Mouse (Mus musculus) CH12.LX (cell line): ENCODE data around the gene Cdk14. TPM values are rescaled to one million over a fixed set of nuclear protein-coding genes. Genes with fewer than 3 reads are reported as not detected.

Source experiments
- DNase-seq: peaks from one replicate; pipeline ENCODE4 v3.0.0-alpha.2; 2013; ENCODE audit errors: extremely low read depth
- H3K27ac ChIP-seq: 2 replicates; pipeline ENCODE4 v1.5.1; 2012; ENCODE audit warnings: low read depth, mild to moderate bottlenecking, control low read depth, moderate library complexity; ENCODE audit not compliant: insufficient read depth
- H3K27me3 ChIP-seq: replicated peaks from 2 replicates; pipeline ENCODE3; 2012; ENCODE audit warnings: inconsistent platforms
- H3K36me3 ChIP-seq, 2 experiments: replicated peaks in 1 of 2; 2 replicates each; pipeline versions ENCODE3 to v1.6.1; 2012; ENCODE audit warnings: inconsistent platforms in 1 of 2, low read length in 1 of 2, mild to moderate bottlenecking in 1 of 2, mixed read lengths in 1 of 2, moderate library complexity in 1 of 2; ENCODE audit not compliant: control insufficient read depth in 1 of 2, insufficient read depth in 1 of 2
- H3K4me1 ChIP-seq, 2 experiments: 2 replicates each; pipeline ENCODE4 v1.6.1; 2012; ENCODE audit warnings: inconsistent platforms in 1 of 2, moderate library complexity in 1 of 2; ENCODE audit not compliant: insufficient read depth in 2 of 2, control insufficient read depth in 1 of 2
- H3K4me2 ChIP-seq: 2 replicates; pipeline ENCODE4 v1.6.1; 2012; ENCODE audit warnings: low read depth, mild to moderate bottlenecking, control low read depth; ENCODE audit not compliant: poor library complexity, insufficient read depth, severe bottlenecking
- H3K4me3 ChIP-seq, 3 experiments: fragments of 150-350 bp in 1 of 3; sonication (generic) in 1 of 3; replicated peaks in 1 of 3; 2 replicates each; pipeline versions ENCODE3 to v1.5.1; 2011 to 2012; ENCODE audit warnings: low read depth in 2 of 3, low read length in 2 of 3, mild to moderate bottlenecking in 2 of 3, moderate library complexity in 2 of 3, control low read depth in 1 of 3, improper control_type of control experiment in 1 of 3, inconsistent platforms in 1 of 3, mixed read lengths in 1 of 3; ENCODE audit not compliant: poor library complexity in 1 of 3
- H3K79me2 ChIP-seq: replicated peaks from 2 replicates; pipeline ENCODE4 v1.6.1; 2012; ENCODE audit warnings: mild to moderate bottlenecking, moderate library complexity; ENCODE audit not compliant: control insufficient read depth, poor library complexity, insufficient read depth, severe bottlenecking; ENCODE audit errors: extremely low read depth
- H3K9ac ChIP-seq: 2 replicates; pipeline ENCODE4 v1.6.1; 2012; ENCODE audit warnings: low read depth, mild to moderate bottlenecking, control low read depth, moderate library complexity; ENCODE audit not compliant: insufficient read depth
- H3K9me3 ChIP-seq: replicated peaks from 2 replicates; pipeline ENCODE3; 2012; ENCODE audit warnings: low read length, inconsistent platforms, mixed read lengths
- CHD2 ChIP-seq: IDR thresholded peaks from 2 replicates; pipeline ENCODE4 v1.6.1; 2011; ENCODE audit warnings: low read length, improper control_type of control experiment
- CTCF ChIP-seq, 2 experiments: IDR thresholded peaks in 1 of 2; conservative IDR thresholded peaks in 1 of 2; 2 replicates each; pipeline ENCODE4 v1.5.1; 2011 to 2012; ENCODE audit warnings: low read depth in 2 of 2, low read length in 2 of 2, improper control_type of control experiment in 1 of 2, inconsistent platforms in 1 of 2, mild to moderate bottlenecking in 1 of 2, moderate library complexity in 1 of 2
- E2F4 ChIP-seq: IDR thresholded peaks from 2 replicates; pipeline ENCODE4 v1.6.1; 2011; ENCODE audit warnings: low read depth, low read length, improper control_type of control experiment; ENCODE audit not compliant: insufficient replicate concordance
- ELF1 ChIP-seq: IDR thresholded peaks from 2 replicates; pipeline ENCODE4 v1.6.1; 2014; ENCODE audit warnings: low read depth, mild to moderate bottlenecking, inconsistent platforms, low read length, improper control_type of control experiment
- EP300 ChIP-seq: IDR thresholded peaks from 2 replicates; pipeline ENCODE4 v1.6.1; 2011; ENCODE audit warnings: low read length, improper control_type of control experiment
- GABPA ChIP-seq: IDR thresholded peaks from 2 replicates; pipeline ENCODE4 v1.6.1; 2012; ENCODE audit warnings: low read depth, low read length, improper control_type of control experiment, inconsistent platforms; ENCODE audit not compliant: insufficient replicate concordance
- HCFC1 ChIP-seq: IDR thresholded peaks from 2 replicates; pipeline ENCODE4 v1.6.1; 2012; ENCODE audit warnings: low read depth, mild to moderate bottlenecking, inconsistent platforms, low read length, improper control_type of control experiment
- IRF4 ChIP-seq: IDR thresholded peaks from 2 replicates; pipeline ENCODE4 v1.6.1; 2014; ENCODE audit warnings: low read depth, mild to moderate bottlenecking, inconsistent platforms, low read length, improper control_type of control experiment
- JUN ChIP-seq: IDR thresholded peaks from 2 replicates; pipeline ENCODE4 v1.6.1; 2011; ENCODE audit warnings: low read depth, mild to moderate bottlenecking, low read length, improper control_type of control experiment, moderate library complexity; ENCODE audit not compliant: insufficient read depth
- JUND ChIP-seq: conservative IDR thresholded peaks from 2 replicates; pipeline ENCODE4 v1.6.1; 2011; ENCODE audit warnings: low read depth, low read length, improper control_type of control experiment
- MAFK ChIP-seq: IDR thresholded peaks from 2 replicates; pipeline ENCODE4 v1.6.1; 2011; ENCODE audit warnings: low read length, improper control_type of control experiment; ENCODE audit not compliant: insufficient replicate concordance
- MEF2A ChIP-seq: IDR thresholded peaks from 2 replicates; pipeline ENCODE4 v1.6.1; 2014; ENCODE audit warnings: low read depth, mild to moderate bottlenecking, inconsistent platforms, low read length, improper control_type of control experiment, borderline replicate concordance
- NRF1 ChIP-seq: IDR thresholded peaks from 2 replicates; pipeline ENCODE4 v1.6.1; 2014; ENCODE audit warnings: low read depth, mild to moderate bottlenecking, inconsistent platforms, low read length, improper control_type of control experiment, moderate library complexity
- PAX5 ChIP-seq: IDR thresholded peaks from 2 replicates; pipeline ENCODE4 v1.6.1; 2012; ENCODE audit warnings: low read length, inconsistent platforms, mixed read lengths
- POLR2A ChIP-seq: IDR thresholded peaks from 2 replicates; pipeline ENCODE4 v1.6.1; 2011; ENCODE audit warnings: low read depth, mild to moderate bottlenecking, improper control_type of control experiment, low read length
- POLR2AphosphoS2 ChIP-seq: IDR thresholded peaks from 2 replicates; pipeline ENCODE4 v1.6.1; 2011; ENCODE audit warnings: low read depth, low read length, improper control_type of control experiment
- RAD21 ChIP-seq: IDR thresholded peaks from 2 replicates; pipeline ENCODE4 v1.6.1; 2011; ENCODE audit warnings: low read depth, mild to moderate bottlenecking, low read length, improper control_type of control experiment, moderate library complexity
- RCOR1 ChIP-seq: conservative IDR thresholded peaks from 2 replicates; pipeline ENCODE4 v1.6.1; 2012; ENCODE audit warnings: low read depth, mild to moderate bottlenecking, inconsistent platforms, low read length, improper control_type of control experiment
- TBP ChIP-seq: conservative IDR thresholded peaks from 2 replicates; pipeline ENCODE4 v1.6.1; 2011; ENCODE audit warnings: low read depth, low read length, improper control_type of control experiment
- TCF12 ChIP-seq: IDR thresholded peaks from 2 replicates; pipeline ENCODE4 v1.6.1; 2014; ENCODE audit warnings: low read depth, mild to moderate bottlenecking, inconsistent platforms, low read length, improper control_type of control experiment
- UBTF ChIP-seq: IDR thresholded peaks from 2 replicates; pipeline ENCODE4 v1.6.1; 2012; ENCODE audit warnings: low read depth, mild to moderate bottlenecking, inconsistent platforms, low read length, improper control_type of control experiment, moderate library complexity
- USF1 ChIP-seq: IDR thresholded peaks from 2 replicates; pipeline ENCODE4 v1.6.1; 2014; ENCODE audit warnings: low read depth, mild to moderate bottlenecking, inconsistent platforms, low read length, improper control_type of control experiment
- USF2 ChIP-seq: conservative IDR thresholded peaks from 2 replicates; pipeline ENCODE4 v1.6.1; 2011; ENCODE audit warnings: low read depth, low read length, improper control_type of control experiment
- ZC3H11A ChIP-seq: IDR thresholded peaks from 2 replicates; pipeline ENCODE4 v1.6.1; 2012; ENCODE audit warnings: low read depth, mild to moderate bottlenecking, inconsistent platforms, low read length, improper control_type of control experiment
- ZKSCAN1 ChIP-seq: IDR thresholded peaks from 2 replicates; pipeline ENCODE4 v1.6.1; 2012; ENCODE audit warnings: low read depth, inconsistent platforms, low read length, improper control_type of control experiment, borderline replicate concordance
- dilution Hi-C: fragments of 300-500 bp; cut with MboI; formaldehyde crosslinking; loops from 2 replicates; pipeline ENCODE4 v1.14.3; 2020; ENCODE audit warnings: low sequenced_read_pairs; ENCODE audit not compliant: extremely low pct_unique_long_range_greater_than_20kb, extremely low pct_ligation_motif_present
- in situ Hi-C: fragments of 300-500 bp; cut with MboI; formaldehyde crosslinking; loops from 3 replicates; pipeline ENCODE4 v1.14.3; 2019; ENCODE audit warnings: low sequenced_read_pairs, low pct_ligation_motif_present, low pct_unique_long_range_greater_than_20kb, mixed read lengths
- polyA plus RNA-seq: library from polyadenylated mRNA; unstranded; fragments of >175 nt; gene quantifications from 2 replicates; pipeline ENCODE4 v1.2.1, GENCODE M21; 2012; ENCODE audit warnings: low read depth; ENCODE audit not compliant: insufficient read length
- total RNA-seq, 2 experiments: library from RNA; depleted of rRNA; stranded (reverse); fragments of 300-350 nt in 1 of 2; fragments of >200 nt in 1 of 2; gene quantifications; 2 replicates each; pipeline ENCODE4 v1.2.3; 2012 to 2014

Cdk14 gene
- total and polyA plus RNA-seq, 3 experiments, result 3.7 to 12.0 (median 8.9) TPM

DNA sequence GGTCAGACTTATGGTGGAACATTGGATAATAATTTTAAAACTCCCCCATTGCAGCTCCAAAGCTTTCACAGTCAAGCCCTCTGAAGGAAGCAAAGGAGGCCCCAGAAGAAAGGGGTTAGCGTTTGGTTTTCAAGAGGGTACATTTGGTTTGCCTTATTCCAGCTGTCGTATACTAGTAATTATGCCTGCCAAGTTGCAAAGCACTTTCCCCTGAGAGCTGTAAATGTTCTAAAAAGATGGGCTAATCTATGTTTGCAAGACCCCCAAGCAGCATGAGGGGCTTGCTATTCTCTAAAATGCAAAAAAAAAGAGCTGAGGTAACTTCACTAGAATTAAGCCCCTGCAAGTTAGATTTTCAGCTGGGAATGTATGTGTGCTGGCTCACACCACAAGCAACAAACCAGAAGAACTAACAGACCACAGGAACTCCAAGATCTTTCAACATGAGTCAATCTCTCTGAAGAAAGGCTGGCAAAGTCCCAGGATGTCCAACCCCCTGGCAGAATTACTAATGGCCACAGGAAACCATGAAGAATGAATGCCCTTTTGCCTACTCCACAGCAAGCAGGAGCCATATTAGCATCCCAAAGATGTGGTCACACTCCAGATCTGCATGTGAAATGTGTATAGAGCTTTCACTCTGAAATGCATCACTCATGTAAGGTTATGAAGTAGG, 99.5 kb downstream of the Cdk14 start:
- H3K27me3 ChIP-seq, result no peaks in the 10 kb centered on the region
- no peak overlapping the region for H3K9ac ChIP-seq
- H3K4me1 ChIP-seq, result peaks cover 0 to 14% of the 10 kb centered on the region in 2 experiments; a peak in 3 of 4 replicates
- in situ Hi-C loops, result no loop called here
- TF ChIP-seq POLR2AphosphoS2 (no peak), GABPA (no peak), POLR2A (no peak), PAX5 (no peak), HCFC1 (no peak), RCOR1 (no peak), USF2 (no peak), JUND (no peak), CTCF (conservative IDR thresholded peaks at IDR 0.05 in 1 of 2, IDR thresholded peaks at IDR 0.05 in 1 of 2; ENCODE audit: low read depth in 2 of 2, low read length in 2 of 2) (no peak)
- DNase-seq, result no peak
- H3K4me3 ChIP-seq, result no peak overlapping the region
- H3K4me2 ChIP-seq, result no peak overlapping the region; the same call in 1 of the 2 replicates
- no peaks in the 10 kb centered on the region for H3K9me3 ChIP-seq
- H3K27ac ChIP-seq, result no peak overlapping the region
- peaks cover 2 to 15% of the 10 kb centered on the region in 2 experiments for H3K36me3 ChIP-seq
- dilution Hi-C loops, result no loop called here
- H3K79me2 ChIP-seq, result no peaks in the 10 kb centered on the region

DNA sequence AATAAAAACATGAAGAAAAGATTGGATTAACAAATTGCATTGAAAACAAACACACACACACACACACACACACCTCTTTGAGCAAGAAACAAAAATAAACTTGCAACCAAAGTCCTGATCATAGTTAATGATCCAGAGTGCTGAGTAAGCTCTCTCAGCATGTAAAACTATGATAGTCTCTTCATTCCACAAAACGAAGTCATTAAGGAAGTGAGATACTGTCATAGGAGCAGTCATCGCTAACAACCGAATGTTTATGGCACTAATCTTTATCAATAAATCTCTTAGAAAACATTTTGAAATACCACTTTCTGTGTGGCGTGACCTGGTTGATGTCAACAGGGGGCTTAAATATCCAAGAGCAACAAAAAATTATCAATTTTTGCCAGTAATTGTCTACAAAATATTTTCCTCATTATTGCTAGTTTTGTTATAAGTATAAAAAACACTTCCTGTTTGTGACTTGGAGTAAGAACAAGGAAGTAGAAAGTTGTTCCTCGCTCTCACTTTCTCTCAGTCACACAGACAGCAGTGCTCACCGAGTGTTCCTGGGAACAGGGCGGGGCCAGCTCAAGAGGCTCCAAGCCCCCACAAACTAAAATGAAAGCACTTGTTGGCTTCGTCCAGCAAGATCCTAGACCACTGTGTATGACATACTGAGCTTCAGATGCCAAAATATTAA, 100.1 kb downstream of the Cdk14 start:
- dilution Hi-C loops, result no loop called here

GRCm38 (mm10) chr5:5314270-5314669, 105.8 kb downstream of the Cdk14 start:
- peaks cover 0 to 10% of the 10 kb centered on the region in 2 experiments for H3K36me3 ChIP-seq
- dilution Hi-C loops, result no loop called here
- no peak for DNase-seq
- in situ Hi-C loops, result no loop called here
- no peak overlapping the region for H3K4me3 ChIP-seq
- no peaks in the 10 kb centered on the region for H3K27me3 ChIP-seq
- no peak overlapping the region for H3K9ac ChIP-seq
- no peak overlapping the region for H3K27ac ChIP-seq
- no peak for TF ChIP-seq GABPA
- TF ChIP-seq MEF2A, result no peak
- TF ChIP-seq NRF1, result no peak
- no peak for TF ChIP-seq CHD2
- no peak for TF ChIP-seq TCF12
- no peak for TF ChIP-seq USF1
- TF ChIP-seq ZKSCAN1, result no peak
- no peak for TF ChIP-seq E2F4
- TF ChIP-seq EP300, result no peak
- TF ChIP-seq IRF4, result no peak
- no peak for TF ChIP-seq POLR2A
- TF ChIP-seq JUND, result no peak
- TF ChIP-seq UBTF, result no peak
- TF ChIP-seq ZC3H11A, result no peak
- no peak for TF ChIP-seq RCOR1
- TF ChIP-seq USF2, result no peak
- TF ChIP-seq CTCF (conservative IDR thresholded peaks at IDR 0.05 in 1 of 2, IDR thresholded peaks at IDR 0.05 in 1 of 2; ENCODE audit: low read depth in 2 of 2, low read length in 2 of 2), result no peak
- TF ChIP-seq TBP, result no peak
- no peak for TF ChIP-seq RAD21
- no peaks in the 10 kb centered on the region for H3K79me2 ChIP-seq
- H3K4me2 ChIP-seq, result no peak overlapping the region
- H3K9me3 ChIP-seq, result no peaks in the 10 kb centered on the region
- H3K4me1 ChIP-seq, result no peaks in the 10 kb centered on the region

More for the DNA sequence above, 100.1 kb downstream of the Cdk14 start:
- peak; percentile 29 for DNase-seq
- Histone ChIP-seq H3K79me2 (no peaks in the 10 kb centered on the region), H3K27ac (no peak overlapping the region), H3K4me1 (peaks cover 0 to 14% of the 10 kb centered on the region in 2 experiments; a peak in 3 of 4 replicates), H3K27me3 (no peaks in the 10 kb centered on the region), H3K4me2 (no peak overlapping the region; the same call in 1 of the 2 replicates), H3K4me3 (no peak overlapping the region), H3K9me3 (no peaks in the 10 kb centered on the region), H3K36me3 (peaks cover 2 to 19% of the 10 kb centered on the region in 2 experiments), H3K9ac (no peak overlapping the region)
- in situ Hi-C loops, result no loop called here
- peak; percentile 57 for TF ChIP-seq ELF1
- TF ChIP-seq MAFK, result 0 out of 2 replicates have a peak, but pooled peaks have one; percentile 45
- TF ChIP-seq JUN, result no peak
